Mouse (Mus musculus) thymus, postnatal 4 days (tissue): ENCODE data around the gene Tmem63a.

Experiments used
- DNase-seq: peaks from one replicate; pipeline ENCODE4 v3.0.0; 2021

The Tmem63a gene

DNA sequence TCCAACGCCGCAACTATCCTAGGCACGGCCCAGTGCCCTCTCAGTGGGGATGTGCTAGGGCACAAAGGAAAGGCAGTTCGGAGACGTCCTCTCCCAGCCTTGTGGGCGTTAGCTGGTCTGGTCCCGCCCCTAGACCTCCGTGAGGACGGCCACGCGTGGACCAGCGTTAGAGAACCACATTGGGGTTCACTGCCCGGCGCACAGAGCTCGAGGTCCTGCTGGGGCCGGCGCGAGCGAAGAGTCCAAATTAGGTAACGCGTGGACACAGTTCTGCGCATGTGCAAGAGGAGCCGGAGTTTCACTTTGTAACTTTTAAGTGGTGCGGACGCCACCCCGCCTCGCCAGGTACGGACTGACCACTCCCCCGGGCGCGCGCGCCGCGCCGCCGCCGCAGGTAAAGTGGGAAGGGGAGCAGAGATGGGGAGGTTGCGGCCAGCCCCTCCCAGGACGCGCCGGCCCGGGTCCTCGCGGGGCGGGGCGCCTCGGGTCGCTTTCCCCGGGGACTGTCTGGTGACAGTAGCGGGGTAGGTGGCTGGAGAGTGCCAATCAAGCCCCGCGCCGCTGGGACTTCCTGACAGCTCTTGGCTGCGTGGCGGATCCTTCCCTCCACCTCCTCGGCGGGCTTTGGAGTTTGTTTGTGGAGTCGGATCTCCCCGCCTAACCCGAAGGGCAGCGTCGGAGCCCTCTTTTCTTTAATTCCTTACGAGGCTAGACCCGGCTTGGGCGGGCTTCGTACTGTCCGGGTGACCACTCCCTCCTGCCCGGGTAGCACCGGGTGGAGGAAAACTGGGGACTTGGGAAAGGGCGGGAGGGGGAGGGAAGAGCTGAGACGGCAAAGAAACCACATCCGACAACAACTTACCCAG, at the start of gene Tmem63a:
Tmem63a (plus strand) TSS at position 179 of the 866 bp plus-strand sequence.
- peak; percentile 81 for DNase-seq

GRCm38 (mm10) chr1:180892808-180893207, 49.3 kb upstream of the Tmem63a start, which contains the start of gene Lefty2:
TSS of gene Lefty2 (plus strand) at chr1:180893108.
- no peak for DNase-seq

DNA sequence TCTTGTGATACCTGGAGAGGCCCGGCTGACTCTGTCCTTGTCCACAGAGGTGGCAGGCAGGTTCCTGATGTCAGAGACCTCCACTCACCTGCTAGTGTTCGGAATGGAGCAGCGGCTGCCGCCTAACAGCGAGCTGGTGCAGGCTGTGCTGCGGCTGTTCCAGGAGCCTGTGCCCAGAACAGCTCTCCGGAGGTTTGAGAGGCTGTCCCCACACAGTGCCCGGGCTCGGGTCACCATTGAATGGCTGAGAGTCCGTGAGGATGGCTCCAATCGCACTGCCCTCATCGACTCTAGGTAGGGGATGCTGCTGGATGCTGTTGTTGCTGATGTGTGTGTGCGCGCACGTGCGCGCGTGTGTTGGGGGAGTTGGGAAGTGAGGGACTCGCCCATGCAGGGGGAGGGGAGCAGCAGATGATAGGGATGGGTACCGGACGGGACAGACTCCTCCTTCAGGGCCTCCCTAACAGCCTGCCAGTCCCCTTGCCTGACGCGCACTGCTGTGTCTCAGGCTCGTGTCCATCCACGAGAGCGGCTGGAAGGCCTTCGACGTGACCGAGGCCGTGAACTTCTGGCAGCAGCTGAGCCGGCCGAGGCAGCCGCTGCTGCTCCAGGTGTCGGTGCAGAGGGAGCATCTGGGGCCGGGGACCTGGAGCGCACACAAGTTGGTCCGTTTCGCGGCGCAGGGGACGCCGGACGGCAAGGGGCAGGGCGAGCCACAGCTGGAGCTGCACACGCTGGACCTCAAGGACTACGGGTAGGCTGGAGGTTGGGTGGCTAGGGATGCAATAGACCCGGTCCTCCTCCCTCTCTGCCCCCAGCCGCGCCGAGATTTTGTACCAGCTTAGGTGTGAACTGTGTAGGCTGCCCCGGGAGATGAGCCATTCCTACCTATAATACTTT, 47.8 kb upstream of the Tmem63a start:
- DNase-seq, result peak; percentile 29

DNA sequence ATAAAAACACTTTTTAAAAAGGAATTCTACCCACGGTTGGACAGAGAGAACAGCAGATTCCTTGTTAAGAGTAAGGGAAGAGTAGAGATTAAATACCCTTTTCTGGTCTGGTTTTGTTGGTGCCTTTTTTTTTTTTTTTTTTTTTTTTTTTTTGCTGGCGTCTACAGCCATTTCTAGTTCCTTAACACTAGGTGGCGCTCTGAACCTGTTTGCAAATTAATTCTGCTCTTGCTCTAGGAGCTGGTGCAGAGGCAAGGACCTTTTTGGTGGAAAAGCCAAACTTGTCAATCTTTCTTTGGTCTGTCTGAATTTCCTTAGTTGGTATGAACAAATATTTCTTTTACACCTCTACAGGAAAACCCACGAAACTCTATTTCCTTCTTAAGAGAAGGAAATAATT, 41.0 kb upstream of the Tmem63a start:
- DNase-seq, result no peak

DNA sequence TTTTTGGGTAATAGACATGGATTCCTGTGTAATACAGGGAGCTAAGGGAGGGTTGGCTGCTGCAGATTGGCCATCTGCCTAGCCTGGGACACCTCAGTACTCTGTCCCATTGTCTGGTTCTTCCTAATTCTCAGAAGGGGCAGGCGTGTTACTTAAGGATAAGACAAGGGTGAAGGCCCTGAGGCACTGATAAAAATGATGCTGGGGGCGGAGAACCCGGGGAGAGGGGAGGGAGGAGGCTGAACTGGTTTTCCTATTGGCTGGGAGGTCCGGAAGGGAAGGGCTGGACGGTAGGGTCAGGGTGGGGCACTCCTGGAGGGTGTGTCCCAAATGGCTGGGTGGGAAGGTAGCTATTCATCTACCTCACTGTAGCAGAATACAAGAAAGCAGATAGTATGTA, 39.2 kb upstream of the Tmem63a start:
- no peak for DNase-seq

DNA sequence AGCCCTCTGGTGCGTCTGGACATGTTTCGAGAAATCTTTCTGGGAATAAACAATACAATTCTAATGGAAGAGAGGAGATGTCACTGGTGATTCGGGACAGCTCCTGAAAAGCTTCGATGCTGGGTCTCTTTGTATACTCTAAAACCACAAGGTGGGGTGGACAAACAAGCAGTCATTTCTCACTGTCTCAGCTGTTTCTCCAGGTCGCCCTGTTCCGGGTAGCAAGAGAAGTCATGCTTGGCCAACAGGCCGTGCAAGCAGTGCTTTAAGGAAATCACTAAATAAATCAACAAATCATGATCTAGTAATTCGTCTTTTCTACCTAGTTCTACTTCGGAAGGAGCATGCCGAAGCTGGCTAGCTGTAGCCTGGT, 38.5 kb upstream of the Tmem63a start:
- no peak for DNase-seq

DNA sequence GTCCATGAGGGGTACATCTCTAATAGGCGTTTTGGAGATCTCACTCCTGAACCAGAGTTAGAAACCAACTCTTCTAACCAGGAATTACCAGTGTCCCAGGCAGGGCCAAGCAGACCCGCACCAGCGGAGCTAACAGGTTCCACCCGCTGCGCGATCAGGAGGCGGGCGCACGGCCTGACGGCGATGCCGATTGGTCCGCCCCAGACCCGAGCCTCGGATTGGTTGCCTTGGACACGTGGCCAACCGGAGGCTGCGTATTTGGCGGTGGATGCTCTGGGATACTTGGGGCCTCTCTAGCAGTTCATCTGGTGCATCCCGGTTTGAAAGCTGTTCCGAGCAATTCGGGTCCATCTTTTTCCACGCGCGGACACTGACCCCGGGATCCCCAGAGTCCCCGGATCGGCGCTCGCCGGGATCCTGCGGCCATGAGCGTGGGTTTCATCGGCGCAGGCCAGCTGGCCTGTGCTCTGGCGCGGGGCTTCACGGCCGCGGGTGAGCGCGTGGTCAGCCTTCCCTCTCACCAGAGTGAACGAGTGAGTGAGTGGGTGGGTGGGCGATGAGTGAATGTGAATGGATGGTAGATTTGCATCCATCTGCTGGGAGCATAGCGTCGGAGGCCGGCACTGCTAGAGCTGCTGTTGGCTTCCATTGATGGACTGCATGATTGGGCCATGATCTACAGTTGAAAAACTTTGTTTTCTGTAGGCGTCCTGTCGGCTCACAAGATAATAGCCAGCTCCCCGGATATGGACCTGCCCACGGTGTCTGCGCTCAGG, 37.9 kb upstream of the Tmem63a start, which contains the start of gene Pycr2:
Pycr2 (plus strand) TSS at position 255 of the 776 bp plus-strand sequence.
- peak; percentile 95 for DNase-seq

GRCm38 (mm10) chr1:180904815-180905080, 37.4 kb upstream of the Tmem63a start:
- DNase-seq, result peak; percentile 29

- DNase-seq, result peak; percentile 60
These were observed 36.8 kb upstream of the Tmem63a start for GRCm38 (mm10) chr1:180905307-180905706.

DNA sequence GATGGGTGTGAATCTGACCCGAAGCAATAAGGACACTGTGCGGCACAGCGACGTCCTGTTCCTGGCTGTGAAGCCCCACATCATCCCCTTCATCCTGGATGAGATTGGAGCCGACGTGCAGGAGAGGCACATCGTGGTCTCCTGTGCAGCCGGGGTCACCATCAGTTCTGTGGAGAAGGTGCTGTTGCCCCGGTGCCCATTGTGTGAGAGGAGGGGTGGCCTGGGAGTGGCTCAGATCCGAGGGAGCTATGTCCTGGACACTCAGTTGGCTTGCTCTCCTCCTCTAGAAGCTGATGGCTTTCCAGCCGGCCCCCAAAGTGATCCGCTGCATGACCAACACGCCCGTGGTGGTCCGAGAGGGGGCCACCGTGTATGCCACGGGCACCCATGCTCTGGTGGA, 36.3 kb upstream of the Tmem63a start:
- DNase-seq, result peak; percentile 48

DNA sequence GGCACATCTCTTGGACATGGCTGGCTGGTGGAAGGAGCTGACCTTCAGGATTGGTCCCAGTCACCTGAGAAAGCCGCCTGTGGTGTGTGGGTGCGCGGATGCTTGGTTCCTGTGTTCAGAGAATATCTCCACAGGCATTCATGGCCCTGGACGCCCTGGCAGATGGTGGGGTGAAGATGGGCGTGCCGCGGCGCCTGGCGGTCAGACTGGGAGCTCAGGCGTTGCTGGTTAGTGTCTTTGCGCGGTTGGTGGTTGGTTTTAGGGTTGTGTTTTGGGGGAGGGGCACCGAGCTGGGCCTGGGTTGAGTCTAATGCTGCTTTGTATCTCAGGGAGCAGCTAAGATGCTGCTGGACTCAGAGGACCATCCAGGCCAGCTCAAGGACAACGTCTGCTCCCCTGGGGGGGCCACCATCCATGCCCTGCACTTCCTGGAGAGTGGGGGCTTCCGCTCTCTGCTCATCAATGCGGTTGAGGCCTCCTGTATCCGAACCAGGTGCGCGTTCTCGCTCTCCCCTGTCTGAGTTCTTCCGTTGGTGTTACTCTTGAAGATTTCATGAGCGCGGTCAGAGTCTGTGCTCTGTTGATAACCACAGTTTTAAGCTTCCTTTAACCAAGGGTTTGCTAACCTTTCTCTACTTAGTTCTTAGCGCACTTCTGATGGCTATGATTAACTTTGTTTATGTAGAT, 35.5 kb upstream of the Tmem63a start:
- DNase-seq, result peak; percentile 65

- DNase-seq, result no peak
These were observed 31.0 kb upstream of the Tmem63a start for GRCm38 (mm10) chr1:180911138-180911537.

DNA sequence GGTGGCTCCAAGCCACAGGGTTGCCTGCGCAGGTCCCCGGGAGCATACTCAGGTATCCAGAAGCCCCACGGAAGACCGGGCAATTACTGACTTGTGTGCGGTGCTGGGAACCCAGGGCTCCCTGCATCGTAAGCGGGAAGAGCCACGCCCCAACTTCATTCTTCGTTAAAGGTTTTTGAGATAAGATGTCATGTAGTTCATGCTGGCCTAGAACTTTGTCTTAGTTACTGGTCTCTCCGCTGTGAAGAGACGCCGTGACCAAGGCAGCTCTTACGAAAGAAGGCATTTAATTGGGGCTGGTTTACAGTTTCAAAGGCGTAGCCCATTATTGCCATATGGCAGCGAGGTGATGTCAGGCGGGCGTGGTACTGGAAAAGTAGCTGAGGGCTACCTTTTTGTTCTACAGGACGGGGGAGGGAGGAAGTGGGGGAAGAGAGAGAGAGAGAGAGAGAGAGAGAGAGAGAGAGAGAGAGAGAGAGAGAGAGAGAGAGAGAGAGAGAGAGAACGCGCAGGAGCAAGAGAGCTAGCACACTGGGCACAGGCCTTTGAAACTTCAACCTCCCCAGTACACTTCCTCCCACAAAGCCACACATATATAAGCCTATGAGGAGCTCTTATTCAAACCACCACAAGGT, 30.4 kb upstream of the Tmem63a start:
- peak; percentile 54 for DNase-seq

DNA sequence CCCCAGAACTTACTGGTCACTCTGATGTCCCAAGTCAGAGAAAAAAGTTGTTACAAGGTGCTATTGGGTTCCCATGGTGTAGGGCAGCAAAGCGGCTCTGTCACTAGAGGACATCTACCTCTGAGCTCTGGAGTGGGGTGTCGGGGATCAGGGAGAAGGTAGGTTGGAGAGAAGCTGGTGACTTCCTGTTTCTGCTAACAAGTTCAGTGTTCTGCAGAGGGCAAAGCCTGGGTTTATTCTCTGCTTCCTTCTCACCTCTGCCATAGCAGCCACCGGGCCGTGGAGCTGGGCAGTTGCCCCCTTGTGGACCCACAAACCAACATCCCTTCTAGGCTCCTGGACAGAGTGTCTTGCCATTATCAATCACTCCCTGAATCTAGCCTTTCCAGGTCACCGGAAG, 29.4 kb upstream of the Tmem63a start:
- DNase-seq, result peak; percentile 51

- no peak for DNase-seq
These were observed 28.3 kb upstream of the Tmem63a start for GRCm38 (mm10) chr1:180913797-180914196.

DNA sequence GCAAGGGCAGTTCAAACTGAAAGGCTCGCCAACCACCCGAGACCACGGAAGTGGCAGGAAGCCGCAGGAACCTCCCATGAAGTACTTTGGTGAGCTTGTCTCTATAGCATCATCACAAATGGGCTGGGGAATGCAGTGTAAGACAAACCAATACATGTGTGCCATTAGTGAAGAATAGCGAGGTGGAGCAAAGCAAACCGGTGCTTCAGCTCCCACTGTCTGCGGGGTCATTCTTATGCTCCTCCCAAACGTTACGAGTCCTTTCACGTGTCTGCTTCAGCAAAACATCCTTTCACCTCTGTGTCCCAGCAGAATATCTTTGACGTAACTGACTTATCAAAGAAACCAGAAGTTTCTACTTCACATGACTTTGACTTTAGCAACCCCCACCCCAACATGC, 25.7 kb upstream of the Tmem63a start:
- DNase-seq, result peak; percentile 46

- DNase-seq, result no peak
These were observed 25.1 kb upstream of the Tmem63a start for GRCm38 (mm10) chr1:180917053-180917452.

DNA sequence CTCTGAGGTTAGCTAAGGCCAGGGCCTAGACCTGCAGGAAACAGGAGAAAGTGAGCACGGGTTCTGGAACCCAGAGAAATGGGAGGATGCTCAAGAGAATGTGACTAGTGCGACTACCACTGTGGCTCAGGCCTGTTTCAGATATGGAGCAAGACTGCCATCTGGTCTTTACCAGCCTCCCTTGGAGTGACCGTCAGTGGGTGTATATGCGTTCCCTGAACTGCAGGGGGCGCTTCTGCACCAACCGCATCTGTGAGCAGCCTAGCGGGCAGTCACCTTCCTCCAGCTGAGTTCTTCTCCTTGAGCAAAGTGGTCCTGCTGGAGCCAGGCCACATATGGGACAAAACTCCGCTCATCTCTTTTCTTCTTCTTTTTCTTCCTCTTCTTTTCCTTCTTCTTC, 22.5 kb upstream of the Tmem63a start:
- peak; percentile 61 for DNase-seq

- peak; percentile 61 for DNase-seq
These were observed 19.7 kb upstream of the Tmem63a start for GRCm38 (mm10) chr1:180922273-180923048.

GRCm38 (mm10) chr1:180924737-180925136, 17.4 kb upstream of the Tmem63a start:
- no peak for DNase-seq

DNA sequence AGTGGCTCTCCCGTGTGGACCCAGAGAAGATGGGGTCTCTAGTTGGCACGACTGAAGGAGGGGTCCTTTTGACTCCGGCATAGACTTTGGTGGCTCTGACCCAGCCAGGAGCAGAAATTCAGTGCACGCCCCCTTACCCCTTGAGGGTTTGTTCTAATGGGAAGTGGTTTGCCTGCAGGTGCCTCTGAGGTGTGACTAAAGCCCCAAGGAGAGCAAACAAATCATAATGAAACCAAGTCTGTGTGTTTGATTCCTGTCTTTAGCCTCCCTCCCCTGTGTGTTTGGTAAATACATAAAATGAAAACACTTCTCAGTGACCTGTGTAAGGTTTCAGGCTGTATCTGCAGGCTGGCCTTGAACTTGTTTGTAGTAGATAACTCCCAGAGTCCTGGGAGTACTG, 15.9 kb upstream of the Tmem63a start:
- DNase-seq, result no peak
